Mouse (Mus musculus) hindbrain, embryonic 12.5 days (tissue): ENCODE data around the gene Gpatch2l. TPM values are rescaled to one million over a fixed set of nuclear protein-coding genes. Genes with fewer than 3 reads are reported as not detected.

ENCODE experiments used
- polyA plus RNA-seq: library from polyadenylated mRNA; unstranded; fragments of >200 nt; fragmentation: Nextera tagmentation; extraction: Ambion mirVana; gene quantifications from 2 replicates; pipeline ENCODE4 v1.2.1, GENCODE M21; 2016

The Gpatch2l gene
- polyA plus RNA-seq, 1 experiment from 2014 or later = 23.5 TPM

Other genes with a start within 250 kb of the Gpatch2l start
- 19.9 and 24.6 TPM in 2 replicates for gene Tgfb3, start 162.8 kb upstream of the Gpatch2l start, polyA plus RNA-seq
- gene Ift43, start 159.3 kb upstream of the Gpatch2l start, polyA plus RNA-seq = 83.4 and 90.1 TPM in 2 replicates
- 1.7 and 3.2 TPM in 2 replicates for gene Esrrb, start 119.3 kb downstream of the Gpatch2l start, polyA plus RNA-seq